Mouse (Mus musculus): ENCODE data around the gene Fbxw24. TPM values are rescaled to one million over a fixed set of nuclear protein-coding genes. Genes with fewer than 3 reads are reported as not detected.

The Fbxw24 gene
- polyA plus RNA-seq, 1 experiment = not detected

DNA sequence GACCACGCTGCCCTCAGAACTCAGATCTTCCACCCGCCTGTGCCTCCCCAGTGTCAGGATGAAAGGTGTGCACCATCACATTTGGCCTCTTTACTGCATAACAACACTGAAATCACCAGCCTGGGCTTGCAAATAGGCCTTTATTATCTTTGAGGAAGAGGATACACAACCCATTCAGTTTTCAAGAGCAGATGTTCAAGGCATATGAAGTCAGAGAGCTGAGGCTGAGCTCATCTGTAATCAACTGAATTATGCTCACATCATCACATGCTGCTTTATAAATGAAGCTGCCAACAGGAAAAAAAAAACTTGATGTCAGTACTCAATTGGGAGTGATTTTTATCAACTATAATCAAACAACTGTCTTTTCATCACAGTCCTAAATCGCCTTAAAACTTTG, 73.4 kb downstream of the Fbxw24 start:
- Histone ChIP-seq H3K36me3 (ENCODE audit: control insufficient read depth, insufficient read depth, low read length) (no peaks in the 10 kb centered on the region), H3K27ac (ENCODE audit: insufficient read depth, low read length) (no peak overlapping the region), H3K4me3 (ENCODE audit: extremely low read depth, insufficient read depth, insufficient read length) (no peak overlapping the region), H3K4me1 (ENCODE audit: control insufficient read depth, insufficient read depth, insufficient read length) (no peaks in the 10 kb centered on the region), H3K27me3 (ENCODE audit: control insufficient read depth, insufficient read depth, low read length) (no peaks in the 10 kb centered on the region)
- TF ChIP-seq POLR2A (IDR thresholded peaks at IDR 0.05; ENCODE audit: low read depth, low read length) (no peak), CTCF (IDR thresholded peaks at IDR 0.05; ENCODE audit: extremely low read depth, insufficient read depth, insufficient read length, insufficient replicate concordance) (no peak)
- DNase-seq (ENCODE audit: low read depth in 1 of 2, low spot score in 2 of 2) = no peak
- WGBS = 72% methylated on average over 3 of the region's 3 CpGs

Other genes with a start within 250 kb of the Fbxw24 start
- not detected in 2 replicates for gene Fbxw22, start 221.8 kb downstream of the Fbxw24 start, polyA plus RNA-seq (2012; rRNA removed)
- gene Fbxw16, start 176.9 kb downstream of the Fbxw24 start, polyA plus RNA-seq (2012; rRNA removed) = not detected in 2 replicates
- gene Fbxw19, start 130.2 kb downstream of the Fbxw24 start, polyA plus RNA-seq (2012; rRNA removed) = not detected in 2 replicates
- not detected in 2 replicates for gene Fbxw15, start 57.8 kb downstream of the Fbxw24 start, polyA plus RNA-seq (2012; rRNA removed)
- gene Fbxw25, start 38.6 kb upstream of the Fbxw24 start, polyA plus RNA-seq (2012; rRNA removed) = not detected in 2 replicates
- not detected in 2 replicates for gene Fbxw18, start 76.6 kb upstream of the Fbxw24 start, polyA plus RNA-seq (2012; rRNA removed)
- gene Fbxw26, start 120.0 kb upstream of the Fbxw24 start, polyA plus RNA-seq (2012; rRNA removed) = not detected in 2 replicates
- not detected in 2 replicates for gene Fbxw27, start 164.6 kb upstream of the Fbxw24 start, polyA plus RNA-seq (2012; rRNA removed)
- gene Spink8, start 186.2 kb upstream of the Fbxw24 start, polyA plus RNA-seq (2012; rRNA removed) = not detected in 2 replicates
- 9.4 and 10.0 TPM in 2 replicates for gene Nme6, start 206.7 kb upstream of the Fbxw24 start, polyA plus RNA-seq (2012; rRNA removed)
- 58.3 and 103 TPM in 2 replicates for gene Camp, start 223.6 kb upstream of the Fbxw24 start, polyA plus RNA-seq (2012; rRNA removed)
- gene Cdc25a, start 249.5 kb upstream of the Fbxw24 start, polyA plus RNA-seq (2012; rRNA removed) = 4.0 and 5.6 TPM in 2 replicates